Mouse (Mus musculus): ENCODE measurements around the gene Grin2c. TPM values are rescaled to one million over a fixed set of nuclear protein-coding genes. Genes with fewer than 3 reads are reported as not detected.
A peak's percentile ranks its signal among the peaks of the same experiment; 100 is the strongest.

Grin2c gene
- total RNA-seq, 2 experiments from 2014 or later: 38.6 to 42.5 TPM

DNA sequence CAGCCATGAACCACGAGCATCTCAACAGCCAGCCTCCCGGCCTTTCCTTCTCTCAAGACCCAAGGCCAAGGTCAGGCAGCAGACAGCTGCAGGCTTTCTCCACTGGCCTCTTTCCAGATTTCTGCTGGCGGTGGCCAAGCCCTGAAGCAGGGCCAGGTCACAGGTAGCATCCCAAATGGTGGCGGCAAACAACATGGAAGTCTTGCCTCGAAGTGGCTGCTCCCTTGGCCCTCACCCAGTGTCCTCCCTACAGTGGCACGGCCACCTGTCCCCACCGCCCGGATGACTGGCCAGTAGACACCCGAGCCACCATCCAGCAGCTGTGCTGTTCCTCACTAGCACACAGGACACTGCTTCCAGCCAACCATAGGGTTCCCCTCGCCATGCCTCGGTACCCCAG lies 25.6 kb downstream of the Grin2c start:
- intact Hi-C loops (cut with DNase I): no loop called here

DNA sequence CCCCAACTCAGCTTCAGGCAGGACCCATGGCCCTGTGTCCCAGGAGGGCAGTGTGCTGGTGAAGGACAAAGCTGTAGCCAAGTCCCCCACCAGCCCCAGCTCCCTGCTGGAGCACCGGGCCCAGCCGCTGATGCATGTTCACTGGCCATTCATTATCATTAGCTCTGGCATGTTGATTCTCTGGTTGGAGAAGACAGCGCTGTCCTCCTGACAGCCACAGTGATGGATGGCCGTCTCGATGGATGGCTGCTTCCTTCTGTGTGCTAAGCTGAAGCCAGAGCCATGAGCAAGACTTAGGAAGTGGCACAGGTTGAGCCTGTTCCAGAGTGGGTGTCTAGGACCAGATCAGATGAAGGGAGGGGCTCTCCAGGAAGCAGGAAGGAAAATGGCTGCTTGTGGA lies 30.5 kb downstream of the Grin2c start:
- no peak for DNase-seq (ENCODE audit: low spot score in 2 of 2)
- intact Hi-C loops (cut with DNase I): no loop called here

More for the DNA sequence above, 25.6 kb downstream of the Grin2c start:
- DNase-seq (ENCODE audit: low spot score in 2 of 2): no peak

DNA sequence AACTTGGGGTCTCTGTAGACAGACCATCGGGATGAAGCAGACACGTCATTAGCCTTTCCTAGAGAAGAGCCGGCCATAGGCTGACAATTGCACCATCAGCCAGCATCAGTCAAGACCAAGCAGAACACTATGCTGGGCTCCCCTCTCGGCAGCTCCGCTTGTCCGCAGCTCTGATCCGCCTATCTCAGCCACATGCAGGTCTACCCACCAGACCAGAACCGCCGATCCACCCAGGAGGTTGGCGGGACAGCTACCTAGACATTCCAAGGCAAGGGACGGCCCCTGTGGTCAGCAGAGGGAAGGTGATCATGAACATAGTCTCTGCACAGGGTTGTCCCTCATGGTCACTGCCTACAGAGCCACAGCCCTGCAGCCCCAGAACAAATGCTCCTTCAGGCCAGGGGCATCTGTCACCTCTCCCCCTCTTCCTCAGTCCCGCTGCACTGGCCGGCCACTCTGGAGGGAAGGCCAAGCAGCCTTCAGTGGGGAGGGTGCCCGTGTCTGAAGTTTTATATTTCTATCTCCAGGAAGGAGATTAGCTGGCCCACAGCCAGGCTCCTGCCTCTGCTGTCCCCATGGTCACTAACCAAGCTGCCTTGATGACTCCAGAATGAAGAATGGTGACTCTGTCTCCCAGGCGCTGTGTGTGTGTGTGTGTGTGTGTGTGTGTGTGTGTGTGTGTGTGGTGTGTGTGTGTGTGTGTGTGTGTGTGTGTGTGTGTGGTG lies 32.6 kb downstream of the Grin2c start:
- no peak for DNase-seq (ENCODE audit: low spot score in 2 of 2)
- intact Hi-C loops (cut with DNase I): no loop called here

DNA sequence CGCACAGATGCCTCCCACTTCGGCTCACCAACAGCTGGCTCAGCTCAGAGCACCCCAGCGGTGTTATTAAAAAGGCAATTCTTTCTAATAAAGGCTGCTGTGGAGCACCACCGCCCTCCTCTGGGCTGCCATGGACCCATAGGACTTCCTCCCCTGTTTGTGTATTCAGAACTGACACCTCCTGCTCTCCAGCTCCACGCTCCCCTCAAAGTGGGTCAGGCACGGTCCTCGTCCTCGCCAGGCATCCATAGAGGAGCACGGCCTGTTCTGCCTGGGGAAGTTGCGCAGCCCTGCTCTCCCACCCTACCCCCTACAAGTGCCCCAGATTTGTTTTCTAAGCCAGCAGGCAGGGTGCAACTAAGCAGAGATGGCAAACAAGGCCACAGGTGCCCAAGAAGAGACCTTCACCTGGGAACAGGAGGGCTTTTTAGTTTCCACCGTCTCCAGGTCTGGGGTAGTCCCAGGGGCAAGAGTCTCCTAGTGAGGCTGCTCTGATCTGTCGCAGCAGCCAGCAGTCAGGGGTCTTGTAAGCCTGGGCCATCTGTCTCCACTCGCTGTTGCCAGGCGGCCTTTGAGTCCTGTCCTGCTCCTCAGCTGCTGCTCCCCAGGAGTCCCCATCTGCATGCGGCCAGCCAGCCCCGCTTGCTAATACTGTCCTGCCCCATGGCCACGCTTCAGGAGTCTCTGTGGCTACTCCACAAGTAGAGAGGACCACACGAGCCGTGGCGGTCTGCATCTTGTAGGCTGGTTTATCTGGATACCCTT lies 33.3 kb downstream of the Grin2c start:
- intact Hi-C loops (cut with DNase I): no loop called here
- peak in 1 of 2 experiments; percentile 31 for DNase-seq (ENCODE audit: low spot score in 2 of 2)

DNA sequence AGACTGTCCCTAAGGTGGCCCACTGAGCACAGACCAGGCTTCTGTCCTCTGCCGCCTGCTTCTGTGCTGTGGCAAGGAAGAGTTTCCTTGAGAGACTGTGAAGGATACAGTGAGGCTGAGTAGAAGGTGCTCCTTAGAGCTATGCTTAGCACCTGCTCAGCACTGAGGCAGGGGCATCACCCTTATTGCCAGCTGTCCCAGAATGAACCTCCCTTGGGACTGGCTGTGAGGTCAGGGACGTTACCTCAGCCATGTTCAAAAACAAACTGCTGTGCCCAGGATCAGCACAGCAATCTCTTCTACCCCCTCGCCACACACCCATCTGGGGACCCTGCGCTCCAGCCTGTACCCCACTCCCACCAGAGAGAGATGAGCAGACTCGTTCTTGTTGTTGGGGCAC lies 34.2 kb downstream of the Grin2c start:
- no peak for DNase-seq (ENCODE audit: low spot score in 2 of 2)
- intact Hi-C loops (cut with DNase I): no loop called here

DNA sequence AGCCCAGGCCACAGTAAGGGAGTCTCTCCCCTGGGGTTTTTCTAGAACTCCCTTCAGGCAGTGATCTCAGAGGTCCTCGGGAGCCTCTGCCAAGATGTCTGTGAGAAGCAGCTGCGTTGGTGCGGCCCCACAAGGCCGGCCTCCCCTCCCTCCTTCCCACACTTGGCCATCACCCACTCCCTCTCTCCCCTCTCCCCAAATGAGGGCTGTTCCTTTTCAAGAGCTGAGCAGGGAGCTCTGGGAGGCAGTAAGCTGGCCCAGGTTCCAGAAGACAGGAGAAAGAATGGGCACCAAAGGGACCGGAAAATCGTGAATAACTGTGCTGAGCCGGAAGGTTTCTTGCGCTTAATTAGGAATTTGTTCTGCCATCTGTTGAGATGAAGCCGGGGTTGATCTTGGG lies 35.1 kb downstream of the Grin2c start:
- intact Hi-C loops (cut with DNase I): no loop called here
- no peak for DNase-seq (ENCODE audit: low spot score in 2 of 2)

DNA sequence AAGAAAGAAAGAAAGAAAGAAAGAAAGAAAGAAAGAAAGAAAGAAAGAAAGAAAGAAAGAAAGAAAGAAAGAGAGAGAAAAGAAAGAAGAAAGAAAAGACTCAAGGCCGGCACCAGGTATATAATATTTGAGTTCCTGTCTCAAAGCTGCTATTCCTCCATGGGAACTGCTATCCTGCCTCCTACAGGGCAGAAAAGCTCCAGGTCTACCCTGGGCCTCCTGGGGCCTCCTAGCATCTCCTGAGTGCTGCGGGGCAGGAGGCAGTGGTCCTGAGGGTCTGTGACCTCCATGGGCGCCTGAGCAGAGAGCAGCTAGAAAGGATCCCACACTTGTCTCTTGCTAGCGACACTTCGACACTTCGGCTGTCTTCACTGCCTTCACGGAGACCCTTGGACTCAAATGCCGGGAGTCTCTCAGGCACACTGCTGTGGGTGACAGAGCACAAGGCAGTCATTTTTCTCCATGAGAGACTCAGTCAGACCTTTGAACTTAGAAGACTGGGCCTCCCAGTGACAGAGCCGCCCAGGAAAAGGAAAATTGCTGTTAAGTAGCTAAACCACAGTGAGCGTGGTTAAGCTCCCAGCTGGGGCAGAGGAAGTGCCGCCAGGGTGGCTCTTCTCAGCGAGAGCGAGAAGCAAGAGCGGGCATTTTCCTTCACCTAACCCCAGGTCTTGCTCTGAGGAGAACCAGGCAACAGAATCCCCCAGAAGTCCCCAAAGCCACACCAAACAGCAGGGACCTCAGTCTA lies 35.7 kb downstream of the Grin2c start:
- intact Hi-C loops (cut with DNase I): no loop called here
- no peak for DNase-seq (ENCODE audit: low spot score in 2 of 2)

DNA sequence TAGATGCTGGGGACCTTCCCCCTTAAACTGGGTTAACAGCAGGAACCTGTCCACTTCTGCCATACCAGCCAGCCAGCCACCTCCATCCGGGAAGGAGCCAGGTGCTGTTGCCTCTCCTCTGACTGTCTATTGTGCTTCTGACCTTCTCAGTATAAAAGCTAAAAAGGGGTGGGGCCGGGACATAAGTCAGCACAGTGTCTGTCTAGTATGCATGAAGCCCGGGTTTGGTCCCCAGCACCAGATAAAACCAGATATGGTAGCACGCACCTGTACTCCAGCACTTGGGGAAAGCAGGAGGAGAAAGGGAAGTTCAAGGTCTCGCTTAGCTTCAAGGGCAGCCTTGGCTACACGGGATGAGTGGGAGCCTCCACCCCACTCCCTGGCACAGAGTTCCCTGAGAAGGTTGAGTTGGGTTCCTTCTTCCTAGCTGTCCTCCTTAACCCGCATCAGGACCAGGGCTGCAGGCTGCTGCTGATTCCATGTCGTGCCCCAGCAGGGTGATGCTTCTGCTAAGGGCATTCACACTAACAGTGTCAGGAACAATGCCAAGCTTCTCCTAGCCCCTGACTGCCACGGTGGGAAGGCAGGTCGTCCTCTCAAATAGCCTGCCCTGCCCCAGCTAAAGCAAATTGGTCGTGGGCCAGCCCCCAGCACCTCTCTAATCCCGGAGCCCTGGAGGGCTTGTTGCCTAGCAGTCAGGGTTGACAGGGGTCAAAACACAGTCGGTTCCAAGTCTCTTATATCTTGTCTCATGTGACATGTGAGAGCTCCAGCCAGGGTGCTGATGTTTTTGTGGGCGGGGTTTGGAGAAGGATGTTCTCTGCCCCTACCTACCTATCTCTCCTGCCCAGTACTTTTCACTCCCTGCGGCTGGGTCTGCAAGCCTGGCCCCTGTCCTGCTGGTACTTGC lies 37.8 kb downstream of the Grin2c start:
- DNase-seq (ENCODE audit: low spot score in 2 of 2): no peak
- intact Hi-C loops (cut with DNase I): no loop called here

DNA sequence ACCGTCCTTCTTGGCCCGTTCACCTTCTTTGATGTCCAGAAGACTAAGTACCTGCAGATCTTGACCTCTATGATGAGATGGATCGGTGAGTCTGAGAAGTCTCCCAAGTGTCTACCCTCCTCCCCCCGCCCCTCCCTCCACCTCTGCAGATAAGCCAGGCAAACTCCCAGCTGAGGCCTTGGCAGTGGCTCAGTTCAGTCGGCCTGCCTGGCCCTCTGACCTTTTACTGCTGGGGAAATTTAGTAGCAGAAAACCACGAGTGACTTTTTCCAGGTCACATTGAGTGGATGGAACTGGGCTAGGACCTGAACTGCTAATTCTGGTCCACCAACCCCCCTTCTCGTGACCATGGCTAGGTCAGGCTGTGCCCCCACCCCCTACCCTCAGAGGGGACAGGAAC lies 38.6 kb downstream of the Grin2c start:
- no peak for DNase-seq (ENCODE audit: low spot score in 2 of 2)
- intact Hi-C loops (cut with DNase I): no loop called here

DNA sequence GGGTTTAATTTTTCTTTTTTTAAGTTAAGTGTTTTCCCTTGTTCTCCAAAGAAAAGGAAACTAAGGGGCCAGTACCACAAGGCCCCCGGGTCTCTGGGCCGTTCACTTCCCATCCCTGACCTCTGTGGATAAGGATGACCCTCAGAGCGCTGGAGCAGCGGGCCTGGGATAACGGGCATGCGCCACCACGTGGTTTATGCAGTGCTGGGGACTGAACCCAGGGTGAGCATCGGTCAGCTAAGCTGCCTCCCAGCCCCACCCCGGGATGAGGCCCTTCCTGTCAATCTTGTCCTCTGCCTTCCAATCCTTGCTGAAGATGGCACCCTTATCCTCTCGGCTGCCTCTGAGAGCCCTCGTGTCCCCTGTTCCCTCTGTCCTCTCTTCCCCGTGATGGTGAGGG lies 39.4 kb downstream of the Grin2c start:
- DNase-seq (ENCODE audit: low spot score in 2 of 2): no peak
- intact Hi-C loops (cut with DNase I): no loop called here

DNA sequence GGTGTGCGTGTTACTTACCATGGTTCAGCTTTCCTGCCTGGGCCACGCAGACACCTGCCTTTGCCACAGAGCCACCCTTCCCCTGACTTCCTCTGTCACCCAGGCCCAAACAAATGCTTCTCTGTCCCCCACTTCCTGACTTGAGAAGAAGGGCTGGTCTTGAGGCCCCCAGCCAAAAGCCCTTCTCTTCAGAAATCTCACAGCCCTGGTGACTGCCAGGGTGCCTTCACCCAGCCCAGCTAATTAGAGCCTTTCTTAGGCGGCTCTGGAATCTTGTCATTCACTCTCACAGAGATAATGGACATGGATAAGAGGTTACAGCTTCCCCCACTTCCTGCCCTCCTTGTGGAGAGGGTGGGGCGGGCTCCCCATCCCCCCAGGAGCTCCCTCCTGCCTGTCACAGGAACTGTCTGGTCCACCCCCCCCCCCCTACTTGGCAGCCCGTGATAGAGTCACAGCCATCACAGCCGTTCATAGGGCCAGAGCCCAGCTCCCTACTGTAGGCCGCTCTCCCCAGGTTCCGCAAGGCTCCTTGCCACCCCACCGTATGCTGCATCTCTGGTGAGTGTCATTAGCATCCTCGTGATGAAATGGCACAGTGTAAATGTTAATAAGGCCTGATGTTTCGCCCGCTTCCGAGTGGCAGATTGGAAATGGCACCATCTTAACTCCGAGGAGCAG lies 40.1 kb downstream of the Grin2c start:
- no peak for DNase-seq (ENCODE audit: low spot score in 2 of 2)
- intact Hi-C loops (cut with DNase I): no loop called here

DNA sequence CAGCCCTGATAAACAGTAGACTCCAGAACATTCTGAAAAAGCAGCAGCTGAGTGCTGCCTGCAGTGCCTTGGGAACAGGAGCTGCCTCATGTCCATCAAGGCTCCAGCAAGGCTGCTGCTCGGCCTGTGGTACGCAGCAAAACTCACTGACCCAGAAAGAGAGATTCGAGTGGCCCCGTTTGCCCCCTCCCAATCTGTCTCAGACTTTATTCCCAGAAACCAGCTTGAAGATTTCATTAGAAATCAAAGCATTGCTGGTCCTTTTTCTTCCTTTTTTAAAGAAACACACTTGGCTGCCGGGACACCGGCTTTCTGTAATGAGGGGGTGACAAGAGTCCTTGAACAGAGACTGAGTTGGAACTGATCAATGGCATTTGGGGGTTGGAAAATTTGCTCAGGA lies 41.7 kb downstream of the Grin2c start:
- intact Hi-C loops (cut with DNase I): no loop called here

DNA sequence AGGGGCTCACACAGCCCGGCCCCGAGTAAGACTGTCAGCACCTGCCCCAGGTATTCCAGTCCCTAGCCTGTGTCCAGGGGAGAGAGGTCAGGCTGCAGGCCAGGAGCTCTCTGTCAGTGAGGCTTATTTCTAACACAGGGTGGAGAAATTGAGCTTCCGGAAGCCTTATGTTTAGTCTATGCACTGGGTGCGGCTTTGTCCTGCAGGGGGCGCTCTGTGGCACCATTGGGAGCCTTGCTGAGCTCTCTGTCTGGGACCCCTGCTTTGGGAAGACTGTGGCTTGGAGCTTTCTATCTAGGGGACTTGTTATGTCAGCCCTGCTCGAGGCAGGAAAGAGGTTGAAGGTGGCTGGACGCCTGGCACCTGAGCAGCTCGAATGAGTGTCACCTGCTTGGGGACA lies 42.2 kb downstream of the Grin2c start:
- DNase-seq (ENCODE audit: low spot score in 2 of 2): no peak
- intact Hi-C loops (cut with DNase I): no loop called here

More for the DNA sequence above, 41.7 kb downstream of the Grin2c start:
- no peak for DNase-seq (ENCODE audit: low spot score in 2 of 2)

DNA sequence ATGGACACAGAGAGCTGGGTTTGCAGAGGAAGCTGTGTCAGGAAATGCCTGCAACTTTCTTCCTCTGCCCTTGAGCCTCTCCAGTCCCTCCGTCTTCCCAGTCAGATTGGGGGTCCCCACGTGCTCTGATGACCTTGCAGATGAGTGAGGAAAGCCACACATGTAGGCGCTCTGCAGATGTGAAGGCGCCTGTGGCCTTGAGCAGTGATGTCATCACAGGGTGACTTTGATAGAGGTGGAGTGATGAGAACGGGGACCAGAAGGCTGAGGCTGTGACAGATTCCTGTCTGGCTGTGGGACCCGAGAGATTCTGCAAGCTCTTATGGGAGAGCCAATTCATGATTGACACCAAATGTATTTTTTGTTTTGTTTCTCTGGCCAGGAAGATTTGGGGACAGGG lies 43.2 kb downstream of the Grin2c start:
- intact Hi-C loops (cut with DNase I): no loop called here
- no peak for DNase-seq (ENCODE audit: low spot score in 2 of 2)

DNA sequence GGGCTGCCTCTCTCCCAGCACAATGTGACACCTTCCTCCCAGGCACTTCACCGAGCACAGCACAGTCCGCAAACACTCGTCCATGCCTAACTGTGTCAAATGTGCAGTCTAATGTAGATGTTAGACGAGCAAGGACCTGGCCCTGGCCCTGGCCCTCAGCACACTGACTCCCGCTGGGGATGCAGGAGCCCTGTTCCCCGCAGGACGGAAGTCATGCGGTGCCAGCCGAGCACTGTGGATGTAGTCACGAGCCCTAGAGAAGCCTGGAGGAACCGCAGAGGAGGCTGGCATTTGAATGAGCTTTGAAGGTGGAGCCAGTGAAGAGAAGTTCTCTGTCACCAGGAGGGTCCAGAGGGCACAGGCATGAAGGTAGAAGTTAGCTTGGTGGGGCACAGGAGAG lies 43.6 kb downstream of the Grin2c start:
- DNase-seq (ENCODE audit: low spot score in 2 of 2): no peak
- intact Hi-C loops (cut with DNase I): no loop called here

DNA sequence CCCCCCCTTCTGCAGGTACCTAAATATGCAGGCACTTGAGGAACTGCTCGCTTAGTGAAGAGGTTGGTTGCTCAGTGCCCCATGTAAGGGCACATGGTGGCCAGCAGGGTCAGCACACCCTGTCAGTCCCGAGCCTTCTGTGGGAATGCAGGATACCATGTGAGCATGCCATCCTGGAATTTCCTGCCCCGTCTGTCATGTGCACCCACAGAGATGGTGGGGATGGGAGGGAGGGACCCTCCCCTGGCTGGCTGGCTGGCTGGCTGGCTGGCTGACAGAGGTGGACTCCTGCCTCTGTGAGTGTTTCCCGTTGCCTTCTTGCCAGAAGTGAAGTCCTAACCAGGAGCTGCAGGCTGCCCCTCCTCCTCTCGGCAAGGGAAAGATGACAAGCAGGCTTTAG lies 44.5 kb downstream of the Grin2c start:
- intact Hi-C loops (cut with DNase I): no loop called here
- DNase-seq (ENCODE audit: low spot score in 2 of 2): no peak

DNA sequence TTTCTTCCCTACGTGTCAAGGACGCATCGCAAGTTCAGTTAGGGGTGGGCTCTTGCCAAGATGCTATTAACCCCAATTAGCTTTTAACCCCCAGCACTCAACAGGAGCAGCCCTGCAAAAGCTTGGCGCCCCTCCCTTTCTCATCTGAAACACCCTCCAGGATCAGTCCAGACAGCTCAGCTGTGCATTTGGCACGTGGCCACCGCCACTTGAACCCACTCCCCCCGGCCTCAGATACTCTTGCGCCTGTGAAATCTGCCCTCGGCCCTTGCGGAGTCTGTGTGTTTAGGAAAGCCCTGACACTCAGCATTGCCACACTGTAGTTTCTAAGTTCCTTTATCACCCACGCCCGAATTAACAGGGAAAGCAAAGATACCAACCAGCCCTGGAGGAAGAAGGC lies 45.0 kb downstream of the Grin2c start:
- intact Hi-C loops (cut with DNase I): no loop called here
- DNase-seq (ENCODE audit: low spot score in 2 of 2): no peak

DNA sequence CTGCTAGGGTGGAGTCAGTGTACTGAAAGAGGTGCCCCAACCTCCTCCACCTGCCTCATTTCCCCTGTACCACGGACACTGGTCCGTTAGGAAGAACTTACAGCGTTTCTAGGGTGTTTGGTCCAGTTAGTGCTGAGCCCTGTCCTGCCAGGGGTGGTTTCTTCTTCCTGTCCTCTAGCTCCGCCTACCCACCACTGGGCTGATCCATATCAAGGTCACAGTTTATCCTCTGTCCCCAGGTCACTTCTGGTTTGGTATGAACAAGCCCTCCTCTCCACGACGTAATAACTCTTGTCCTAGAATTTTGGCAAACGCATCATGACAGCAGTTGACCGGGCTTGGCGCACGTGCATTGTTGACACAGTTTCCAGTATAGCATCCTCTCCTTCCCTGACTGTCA lies 47.4 kb downstream of the Grin2c start:
- intact Hi-C loops (cut with DNase I): no loop called here
- no peak for DNase-seq (ENCODE audit: low spot score in 2 of 2)

DNA sequence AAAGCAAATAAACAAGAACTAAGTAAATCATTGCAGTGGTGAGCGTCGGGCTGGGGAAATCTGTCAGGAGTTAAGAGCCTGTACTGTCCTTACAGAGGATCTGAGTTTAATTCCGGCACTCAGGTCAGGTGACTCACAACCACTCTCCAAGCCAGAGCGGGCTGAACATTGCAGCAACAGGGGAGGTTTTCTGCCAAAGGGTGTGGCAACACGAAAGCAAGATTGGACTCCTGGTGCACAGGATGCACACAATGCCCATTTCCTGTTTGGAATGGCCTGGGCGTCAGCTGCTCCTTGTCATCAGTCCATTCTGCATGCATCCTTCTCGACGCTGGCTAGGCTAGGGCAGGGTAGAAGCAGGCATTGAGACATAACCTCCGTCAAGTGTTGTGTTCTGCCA lies 47.8 kb downstream of the Grin2c start:
- no peak for DNase-seq (ENCODE audit: low spot score in 2 of 2)
- intact Hi-C loops (cut with DNase I): no loop called here

Measured in left cerebral cortex, postnatal 36 days (tissue).